Mouse (Mus musculus) neural tube, embryonic 15.5 days (tissue): Measurements from ENCODE around the gene Cdiptos. TPM values are rescaled to one million over a fixed set of nuclear protein-coding genes. Genes with fewer than 3 reads are reported as not detected.

Source experiments
- ATAC-seq: fragments of 200-750 bp; cut with Nextera tagmentation; 2 replicates; pipeline ENCODE4 v1.8.0; 2017; ENCODE audit warnings: mild to moderate bottlenecking, moderate TSS enrichment, moderate library complexity; ENCODE audit not compliant: low FRiP score
- H3K27ac ChIP-seq: fragments of 300-500 bp; sonication (generic); replicated peaks from 2 replicates; pipeline ENCODE4 v1.5.1; 2015; ENCODE audit warnings: mild to moderate bottlenecking, inconsistent platforms
- H3K27me3 ChIP-seq: fragments of 300-500 bp; sonication (generic); replicated peaks from 2 replicates; pipeline ENCODE4 v1.6.1; 2015; ENCODE audit warnings: inconsistent platforms
- H3K36me3 ChIP-seq: fragments of 300-500 bp; sonication (generic); 2 replicates; pipeline ENCODE4 v1.6.1; 2015; ENCODE audit warnings: inconsistent platforms
- H3K4me1 ChIP-seq: fragments of 300-500 bp; sonication (generic); 2 replicates; pipeline ENCODE4 v1.6.1; 2015; ENCODE audit warnings: inconsistent platforms
- H3K4me2 ChIP-seq: fragments of 300-500 bp; sonication (generic); 2 replicates; pipeline ENCODE4 v1.6.1; 2015; ENCODE audit warnings: inconsistent platforms, mild to moderate bottlenecking, moderate library complexity
- H3K4me3 ChIP-seq: fragments of 300-500 bp; sonication (generic); replicated peaks from 2 replicates; pipeline ENCODE4 v1.5.1; 2015; ENCODE audit warnings: mild to moderate bottlenecking, inconsistent platforms
- H3K9ac ChIP-seq: fragments of 300-500 bp; sonication (generic); replicated peaks from 2 replicates; pipeline ENCODE4 v1.6.1; 2015; ENCODE audit warnings: mild to moderate bottlenecking, inconsistent platforms
- H3K9me3 ChIP-seq: fragments of 300-500 bp; sonication (generic); replicated peaks from 2 replicates; pipeline ENCODE4 v1.6.1; 2016; ENCODE audit warnings: inconsistent platforms
- WGBS: fragments of 180-500 bp; shearing (Covaris S2); methylation state at CpG from one replicate; pipeline ENCODE4 v1.1.7; 2015; ENCODE audit warnings: mixed read lengths; 5-methylcytosine and 5-hydroxymethylcytosine counted together
- polyA plus RNA-seq: library from polyadenylated mRNA; unstranded; fragments of >200 nt; fragmentation: Nextera tagmentation; extraction: Ambion mirVana; gene quantifications from 2 replicates; pipeline ENCODE4 v1.2.1, GENCODE M21; 2015

Cdiptos gene
- polyA plus RNA-seq, 1 experiment from 2014 or later = 0.82 TPM

DNA sequence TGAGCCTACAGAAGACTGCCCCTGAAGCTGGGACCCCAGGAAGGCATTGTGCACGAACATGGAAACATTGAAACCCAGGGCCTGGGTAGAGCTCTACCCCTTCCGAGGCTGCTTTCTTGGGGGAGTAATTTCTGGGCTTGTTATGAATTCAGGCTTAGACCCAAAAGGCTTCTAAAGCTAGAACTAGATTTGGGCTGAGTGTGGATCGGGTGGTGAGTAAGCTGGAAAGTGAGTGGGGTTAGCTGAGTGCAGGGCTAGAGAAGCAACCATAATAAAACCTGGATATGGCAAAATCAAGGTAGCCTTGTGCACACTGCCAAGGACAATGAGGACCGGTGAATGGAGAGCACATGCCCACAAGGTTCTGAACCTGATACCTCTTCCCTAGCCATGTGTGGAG is 13.9 kb downstream of the Cdiptos start:
- Histone ChIP-seq H3K4me2 (no peak overlapping the region), H3K27me3 (peaks cover 15% of the 10 kb centered on the region; the same call in 1 of the 2 replicates), H3K4me1 (no peaks in the 10 kb centered on the region), H3K9me3 (no peaks in the 10 kb centered on the region), H3K36me3 (peaks cover 85% of the 10 kb centered on the region), H3K9ac (no peak overlapping the region), H3K27ac (no peak overlapping the region), H3K4me3 (no peak overlapping the region)
- no peak for ATAC-seq
- 93% methylated on average over 4 of the region's 4 CpGs for WGBS

DNA sequence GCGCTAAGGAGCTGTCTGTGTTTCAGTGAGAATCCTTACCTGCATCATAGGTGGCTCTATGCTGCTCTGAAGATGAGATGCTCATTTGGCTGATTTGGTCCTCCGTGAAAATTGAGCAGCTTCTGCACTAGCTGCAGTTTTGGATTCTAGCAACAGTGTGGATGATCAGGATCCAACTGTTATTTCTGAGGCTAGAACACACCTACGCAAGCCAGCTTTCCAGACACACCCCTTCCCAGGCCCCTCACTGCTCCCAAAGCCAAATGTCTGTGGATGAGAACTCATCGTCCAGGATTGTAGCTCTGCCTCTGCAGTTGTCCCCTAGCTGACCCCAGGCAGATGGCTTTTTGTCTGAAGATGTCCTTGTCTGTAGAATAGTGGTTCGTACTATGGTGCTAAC is 14.8 kb downstream of the Cdiptos start:
- H3K36me3 ChIP-seq = peaks cover 84% of the 10 kb centered on the region
- 82% methylated on average over 5 of the region's 5 CpGs for WGBS
- no peak for ATAC-seq

DNA sequence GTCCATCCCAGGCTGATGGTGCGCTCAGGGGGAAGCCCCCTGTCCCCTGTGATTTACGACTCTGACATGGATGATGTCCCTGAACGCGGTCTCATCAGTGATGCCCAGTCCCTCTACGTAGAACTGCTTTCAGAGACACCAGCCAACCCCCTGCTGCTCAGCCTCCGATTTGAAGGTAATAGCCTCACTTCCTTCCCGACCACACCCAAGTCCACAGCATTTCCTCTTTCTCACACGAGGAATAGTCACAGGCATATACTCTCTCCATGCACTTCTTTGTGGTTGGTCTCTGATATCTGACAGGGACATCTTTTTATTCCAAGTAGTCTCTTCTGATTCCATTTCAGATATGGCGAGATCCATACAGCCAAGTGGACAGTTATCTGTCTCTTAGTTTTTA is 16.1 kb downstream of the Cdiptos start:
- Histone ChIP-seq H3K27ac (no peak overlapping the region), H3K27me3 (peaks cover 15% of the 10 kb centered on the region; the same call in 1 of the 2 replicates), H3K36me3 (peaks cover 89% of the 10 kb centered on the region), H3K9me3 (no peaks in the 10 kb centered on the region), H3K4me2 (no peak overlapping the region), H3K9ac (no peak overlapping the region), H3K4me1 (no peaks in the 10 kb centered on the region; the same call in 1 of the 2 replicates), H3K4me3 (no peak overlapping the region)
- WGBS = 55% methylated on average over 9 of the region's 9 CpGs
- ATAC-seq = no peak

More for the DNA sequence above, 14.8 kb downstream of the Cdiptos start:
- Histone ChIP-seq H3K4me1 (no peaks in the 10 kb centered on the region), H3K27ac (no peak overlapping the region), H3K27me3 (peaks cover 15% of the 10 kb centered on the region; the same call in 1 of the 2 replicates), H3K9me3 (no peaks in the 10 kb centered on the region), H3K4me2 (no peak overlapping the region), H3K4me3 (no peak overlapping the region), H3K9ac (no peak overlapping the region)

DNA sequence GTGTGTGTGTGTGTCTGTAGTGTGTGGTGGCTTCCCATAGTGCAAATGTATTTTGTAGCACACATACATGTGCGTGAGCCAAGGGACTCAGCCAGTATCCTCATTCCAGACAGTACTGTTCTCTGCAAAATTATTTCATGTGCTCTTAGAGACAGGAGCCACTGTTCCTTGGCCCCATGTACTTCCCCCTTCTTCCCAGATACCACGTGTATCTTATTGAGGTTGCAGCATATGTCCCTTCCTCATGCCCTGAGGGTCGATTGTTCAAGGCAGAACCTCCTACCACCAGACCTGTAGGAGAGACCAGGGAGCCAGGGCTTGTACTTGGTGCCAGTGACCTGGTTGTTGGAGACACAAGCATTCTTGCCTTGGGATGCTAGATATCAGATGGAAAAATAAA is 20.8 kb downstream of the Cdiptos start:
- Histone ChIP-seq H3K4me2 (no peak overlapping the region), H3K27ac (no peak overlapping the region), H3K27me3 (no peaks in the 10 kb centered on the region), H3K9ac (no peak overlapping the region), H3K4me3 (no peak overlapping the region), H3K9me3 (no peaks in the 10 kb centered on the region), H3K36me3 (peaks cover 53% of the 10 kb centered on the region), H3K4me1 (peaks cover 31% of the 10 kb centered on the region)
- ATAC-seq = no peak
- 64% methylated on average over 3 of the region's 3 CpGs for WGBS

DNA sequence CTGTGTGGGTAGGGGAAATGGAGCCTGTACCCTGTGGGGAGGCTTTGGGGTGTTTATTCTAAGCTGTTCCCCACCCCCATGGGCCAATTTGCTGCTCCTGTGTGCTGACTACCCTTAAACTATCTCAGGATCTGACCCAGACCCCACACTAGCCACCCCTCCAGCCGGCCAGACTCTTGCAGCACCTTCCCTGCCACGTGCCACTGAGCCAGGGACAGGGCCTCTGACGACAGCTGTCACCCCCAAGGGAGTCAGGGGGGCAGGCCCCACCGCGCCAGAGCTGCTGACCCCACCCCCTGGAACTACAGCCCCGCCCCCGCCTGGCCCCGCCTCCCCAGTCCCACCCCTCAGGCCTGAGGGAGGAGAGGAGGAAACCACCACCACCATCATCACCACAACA is 23.3 kb downstream of the Cdiptos start:
- peak overlapping the region; percentile 73 for H3K9ac ChIP-seq
- H3K9me3 ChIP-seq = no peaks in the 10 kb centered on the region
- H3K4me2 ChIP-seq = peak overlapping the region; percentile 98
- no peak for ATAC-seq
- H3K4me1 ChIP-seq = peaks cover 54% of the 10 kb centered on the region
- H3K36me3 ChIP-seq = peaks cover 28% of the 10 kb centered on the region
- H3K4me3 ChIP-seq = peak overlapping the region; percentile 67
- WGBS = 0% methylated on average over 8 of the region's 8 CpGs
- peak overlapping the region; percentile 77 for H3K27ac ChIP-seq
- no peaks in the 10 kb centered on the region for H3K27me3 ChIP-seq

DNA sequence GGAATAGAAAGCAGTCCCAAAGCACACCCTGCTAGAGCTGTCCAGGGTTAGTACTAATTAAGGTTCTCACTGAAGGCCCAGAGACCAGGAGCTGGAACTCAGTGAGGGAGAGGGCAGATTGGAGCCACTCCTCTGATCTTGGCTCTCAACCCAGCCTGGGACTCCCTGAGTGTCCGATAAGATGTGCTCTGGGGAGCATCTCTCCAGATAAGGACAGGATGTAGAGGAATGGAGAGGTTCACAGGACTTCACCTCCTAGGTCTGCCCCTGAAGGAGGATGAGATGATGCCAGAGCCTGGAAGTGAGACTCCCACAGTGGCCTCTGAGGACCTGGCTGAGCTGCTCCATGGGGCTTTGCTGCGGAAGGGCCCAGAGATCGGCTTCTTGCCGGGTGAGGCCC is 24.2 kb downstream of the Cdiptos start:
- Histone ChIP-seq H3K36me3 (peaks cover 19% of the 10 kb centered on the region), H3K4me3 (peak overlapping the region; percentile 67), H3K4me2 (peak overlapping the region; percentile 98), H3K4me1 (peaks cover 62% of the 10 kb centered on the region), H3K9ac (peak overlapping the region; percentile 73), H3K9me3 (no peaks in the 10 kb centered on the region), H3K27me3 (no peaks in the 10 kb centered on the region), H3K27ac (peak overlapping the region; percentile 96)
- WGBS = 6% methylated on average over 4 of the region's 4 CpGs
- no peak for ATAC-seq

DNA sequence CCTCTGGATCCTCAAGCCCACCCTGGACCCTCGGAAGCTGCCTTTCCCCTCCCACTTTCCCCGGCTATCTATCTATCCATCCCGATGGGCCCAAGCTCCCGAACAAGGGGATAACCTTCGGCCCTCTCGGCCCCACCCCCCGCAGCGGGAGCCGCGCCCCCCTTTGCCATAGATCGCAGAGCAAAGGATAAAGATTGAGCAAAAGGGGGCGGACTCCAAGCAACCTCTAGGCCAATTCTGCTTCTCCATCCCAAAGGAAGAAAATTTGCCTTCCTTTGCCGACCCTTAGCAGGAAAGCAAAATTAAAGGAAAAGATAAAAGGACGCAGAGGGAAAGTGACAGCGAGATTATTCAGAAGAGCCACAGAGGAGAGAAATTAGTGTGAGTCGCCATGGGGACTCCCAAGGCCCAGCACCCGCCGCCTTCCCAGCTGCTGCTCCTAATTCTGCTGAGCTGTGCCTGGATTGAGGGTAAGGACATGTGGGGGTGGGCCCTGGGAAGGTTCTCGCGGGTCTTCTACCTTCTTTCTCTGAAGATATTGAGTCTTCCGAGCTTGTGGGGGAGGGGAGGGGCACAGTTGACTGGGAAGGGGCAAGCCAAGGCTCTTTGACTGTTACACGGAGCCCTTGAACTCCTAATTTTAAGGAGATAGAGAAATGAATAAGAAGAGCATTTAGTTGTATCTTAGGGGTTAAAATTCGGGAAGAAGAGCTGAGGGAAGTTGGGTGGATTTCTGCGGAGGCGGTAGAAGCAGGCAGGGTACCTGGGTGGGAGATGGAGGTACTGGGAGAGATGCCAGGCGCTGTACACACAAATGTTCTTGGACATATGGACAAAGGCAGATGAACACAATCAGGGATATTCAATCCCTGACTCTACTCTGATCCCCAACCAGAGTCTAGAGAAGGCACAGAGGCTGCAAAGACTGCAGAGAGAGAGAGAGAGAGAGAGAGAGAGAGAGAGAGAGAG is 25.0 kb downstream of the Cdiptos start:
- peak overlapping the region; percentile 98 for H3K4me2 ChIP-seq
- ATAC-seq = peak; percentile 18
- H3K4me1 ChIP-seq = peaks cover 71% of the 10 kb centered on the region
- peak overlapping the region; percentile 96 for H3K27ac ChIP-seq
- 5% methylated on average over 26 of the region's 26 CpGs for WGBS
- peak overlapping the region; percentile 73 for H3K9ac ChIP-seq
- H3K36me3 ChIP-seq = peaks cover 22% of the 10 kb centered on the region
- no peaks in the 10 kb centered on the region for H3K9me3 ChIP-seq
- peak overlapping the region; percentile 67 for H3K4me3 ChIP-seq
- H3K27me3 ChIP-seq = no peaks in the 10 kb centered on the region

DNA sequence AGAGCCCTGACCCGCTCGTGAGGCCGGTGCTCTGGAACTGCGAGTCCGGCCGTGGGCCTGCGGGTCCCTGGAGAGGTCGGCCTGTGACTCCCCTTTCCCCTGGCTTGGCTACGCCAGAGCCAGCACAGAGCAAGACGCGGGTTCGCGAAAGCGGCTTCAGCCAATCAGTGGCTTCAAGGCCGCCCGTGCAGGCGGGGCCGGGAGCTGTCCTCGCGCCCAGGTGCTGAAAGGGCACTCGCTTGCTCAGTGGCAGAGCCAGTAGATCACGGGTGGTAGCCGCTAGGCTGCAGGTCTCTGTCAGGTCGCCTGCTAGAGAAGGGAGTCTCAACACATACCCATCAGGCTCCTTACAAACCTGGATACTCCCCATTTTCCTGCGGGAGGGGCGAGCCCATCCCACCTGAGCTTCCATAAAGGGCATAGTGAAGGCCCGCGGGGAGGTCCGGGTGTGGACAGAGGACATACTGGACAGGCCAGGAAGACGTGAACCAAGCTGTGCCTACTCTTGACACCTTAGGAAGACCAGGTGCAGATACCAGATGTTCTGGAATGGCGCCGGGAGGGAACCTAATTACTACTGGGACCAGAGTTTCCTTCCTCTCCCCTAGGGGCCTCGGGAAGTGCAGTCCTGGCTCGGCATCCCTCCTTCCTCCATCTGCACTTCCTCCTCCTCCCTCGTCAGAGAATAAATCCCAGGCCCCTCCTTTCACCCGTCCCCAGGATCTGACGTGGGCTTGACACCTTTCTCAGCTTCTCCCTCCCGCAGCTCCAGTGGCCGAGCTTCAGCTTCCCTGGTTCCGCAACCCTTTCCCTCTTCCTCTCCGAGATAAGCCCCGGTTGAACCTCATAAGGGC is 25.9 kb downstream of the Cdiptos start, which contains the start of gene Sez6l2:
Gene Sez6l2 (plus strand): TSS at position 771 of the 854 bp plus-strand sequence.
- peaks cover 22% of the 10 kb centered on the region for H3K36me3 ChIP-seq
- peak within 1 kb of the TSS; percentile 96 for H3K27ac ChIP-seq
- peak within 1 kb of the TSS; percentile 67 for H3K4me3 ChIP-seq
- peaks cover 72% of the 10 kb centered on the region for H3K4me1 ChIP-seq
- no peaks in the 10 kb centered on the region for H3K9me3 ChIP-seq
- peak within 1 kb of the TSS; percentile 73 for H3K9ac ChIP-seq
- peak within 1 kb of the TSS; percentile 98 for H3K4me2 ChIP-seq
- H3K27me3 ChIP-seq = no peaks in the 10 kb centered on the region
- ATAC-seq = peak; percentile 90
- WGBS = under 1% methylated on average over 42 of the region's 42 CpGs

DNA sequence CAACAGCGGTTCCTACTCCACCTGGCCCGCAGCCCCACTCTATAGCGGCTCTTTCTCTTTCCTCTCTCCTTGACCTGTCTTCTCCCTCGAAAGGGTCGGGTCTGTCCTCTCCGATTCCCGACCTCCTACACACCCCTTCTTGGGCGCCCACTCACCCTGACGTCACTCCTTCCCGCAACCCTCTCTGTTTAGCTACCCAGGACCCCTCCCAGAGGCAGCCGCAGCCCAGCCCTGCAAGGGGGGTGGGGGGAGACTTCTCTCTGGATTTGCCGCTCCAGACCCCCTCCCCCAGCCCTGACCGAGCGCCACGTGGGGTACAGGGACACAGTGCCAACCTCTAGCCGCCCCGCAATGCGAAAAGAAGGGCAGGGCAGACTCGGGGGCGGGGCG is 26.5 kb downstream of the Cdiptos start, which contains the start of gene Asphd1:
Gene Asphd1 (minus strand): TSS at position 180 of the 390 bp plus-strand sequence.
- peak within 1 kb of the TSS; percentile 73 for H3K9ac ChIP-seq
- H3K4me2 ChIP-seq = peak within 1 kb of the TSS; percentile 98
- peak; percentile 78 for ATAC-seq
- peaks cover 69% of the 10 kb centered on the region for H3K4me1 ChIP-seq
- H3K27me3 ChIP-seq = no peaks in the 10 kb centered on the region
- no peaks in the 10 kb centered on the region for H3K9me3 ChIP-seq
- H3K4me3 ChIP-seq = peak within 1 kb of the TSS; percentile 67
- WGBS = 0% methylated on average over 20 of the region's 21 CpGs
- H3K27ac ChIP-seq = peak within 1 kb of the TSS; percentile 96
- H3K36me3 ChIP-seq = peaks cover 27% of the 10 kb centered on the region

DNA sequence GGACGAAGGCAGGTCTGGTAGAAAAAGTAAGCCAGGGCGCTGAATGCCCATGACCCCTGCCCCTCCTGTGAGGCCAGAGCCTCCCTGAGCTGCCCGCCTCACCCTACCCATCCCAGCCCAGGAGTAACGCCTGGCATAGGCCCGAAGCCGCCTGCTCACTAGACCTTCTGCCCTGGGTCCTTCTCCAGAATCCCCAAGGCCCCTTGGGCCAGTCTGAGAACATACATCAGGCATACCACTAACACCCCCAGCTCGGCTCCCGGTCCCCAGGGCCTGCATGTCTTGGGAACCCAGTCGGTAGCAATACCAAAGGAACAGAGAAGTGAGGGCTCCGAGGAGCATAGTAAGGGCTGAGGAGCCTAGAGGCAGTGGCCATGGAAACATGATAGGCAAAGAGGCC is 27.3 kb downstream of the Cdiptos start:
- Histone ChIP-seq H3K9me3 (no peaks in the 10 kb centered on the region), H3K4me3 (peak overlapping the region; percentile 67), H3K4me1 (peaks cover 62% of the 10 kb centered on the region), H3K27me3 (no peaks in the 10 kb centered on the region), H3K9ac (peak overlapping the region; percentile 73), H3K27ac (peak overlapping the region; percentile 96), H3K36me3 (peaks cover 28% of the 10 kb centered on the region), H3K4me2 (peak overlapping the region; percentile 98)
- no peak for ATAC-seq
- WGBS = 75% methylated on average over 10 of the region's 10 CpGs

DNA sequence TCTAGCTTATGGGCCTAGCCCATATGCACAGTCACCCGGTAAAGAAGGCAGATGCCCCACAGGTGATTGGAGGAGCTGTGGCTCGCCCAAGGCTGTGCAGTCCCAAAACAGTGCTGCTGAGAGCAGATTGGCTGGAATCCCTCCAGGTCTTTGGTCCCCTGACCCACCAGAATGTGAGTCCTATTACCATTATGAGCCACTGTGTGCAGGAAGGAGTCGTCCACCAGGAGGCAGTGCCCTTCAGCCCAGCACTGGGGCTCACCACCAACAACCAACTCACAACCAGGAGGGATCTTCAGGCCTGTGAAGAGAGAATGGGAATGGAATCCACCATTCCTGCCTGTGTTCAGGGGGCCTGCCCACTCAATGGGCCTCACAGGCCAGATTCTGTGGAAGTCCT is 29.4 kb downstream of the Cdiptos start:
- WGBS = 39% methylated on average over 3 of the region's 3 CpGs
- no peaks in the 10 kb centered on the region for H3K9me3 ChIP-seq
- H3K4me1 ChIP-seq = peaks cover 44% of the 10 kb centered on the region
- H3K36me3 ChIP-seq = peaks cover 37% of the 10 kb centered on the region
- no peak overlapping the region for H3K9ac ChIP-seq
- ATAC-seq = no peak
- no peak overlapping the region for H3K4me3 ChIP-seq
- no peak overlapping the region for H3K27ac ChIP-seq
- H3K27me3 ChIP-seq = no peaks in the 10 kb centered on the region
- no peak overlapping the region for H3K4me2 ChIP-seq
